Mouse (Mus musculus): ENCODE data around the gene Mpig6b. TPM values are rescaled to one million over a fixed set of nuclear protein-coding genes. Genes with fewer than 3 reads are reported as not detected.

The Mpig6b gene
- under 1 TPM; 0.61 to 0.74 TPM for total RNA-seq (2021)
- long read RNA-seq, experiment 1 = 0 reads
- long read RNA-seq, experiment 2 = 0 reads

DNA sequence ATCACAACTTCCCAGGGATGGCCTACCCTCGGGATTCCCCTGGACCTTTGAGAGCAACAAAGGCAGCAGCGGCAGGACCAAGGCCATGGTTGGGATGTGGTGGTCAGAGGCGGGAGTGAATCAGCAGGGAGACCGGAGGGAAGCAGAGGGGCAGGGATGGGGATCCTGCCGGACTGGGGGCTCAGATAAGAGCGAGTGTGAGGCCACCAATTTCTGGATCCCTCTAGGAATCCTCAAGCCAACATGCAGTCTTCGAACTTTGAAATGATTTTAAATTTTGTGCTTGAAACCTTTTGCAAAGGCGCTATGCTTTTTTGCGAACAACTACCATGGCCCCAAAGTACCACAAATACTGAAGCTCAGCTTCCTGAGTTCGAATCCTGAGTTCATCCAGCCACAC, at the start of gene Mpig6b:
Mpig6b (minus strand) TSS at position 101 of the 400 bp plus-strand sequence.
- no peak for DNase-seq
- intact Hi-C loops (cut with DNase I) = no loop called here

DNA sequence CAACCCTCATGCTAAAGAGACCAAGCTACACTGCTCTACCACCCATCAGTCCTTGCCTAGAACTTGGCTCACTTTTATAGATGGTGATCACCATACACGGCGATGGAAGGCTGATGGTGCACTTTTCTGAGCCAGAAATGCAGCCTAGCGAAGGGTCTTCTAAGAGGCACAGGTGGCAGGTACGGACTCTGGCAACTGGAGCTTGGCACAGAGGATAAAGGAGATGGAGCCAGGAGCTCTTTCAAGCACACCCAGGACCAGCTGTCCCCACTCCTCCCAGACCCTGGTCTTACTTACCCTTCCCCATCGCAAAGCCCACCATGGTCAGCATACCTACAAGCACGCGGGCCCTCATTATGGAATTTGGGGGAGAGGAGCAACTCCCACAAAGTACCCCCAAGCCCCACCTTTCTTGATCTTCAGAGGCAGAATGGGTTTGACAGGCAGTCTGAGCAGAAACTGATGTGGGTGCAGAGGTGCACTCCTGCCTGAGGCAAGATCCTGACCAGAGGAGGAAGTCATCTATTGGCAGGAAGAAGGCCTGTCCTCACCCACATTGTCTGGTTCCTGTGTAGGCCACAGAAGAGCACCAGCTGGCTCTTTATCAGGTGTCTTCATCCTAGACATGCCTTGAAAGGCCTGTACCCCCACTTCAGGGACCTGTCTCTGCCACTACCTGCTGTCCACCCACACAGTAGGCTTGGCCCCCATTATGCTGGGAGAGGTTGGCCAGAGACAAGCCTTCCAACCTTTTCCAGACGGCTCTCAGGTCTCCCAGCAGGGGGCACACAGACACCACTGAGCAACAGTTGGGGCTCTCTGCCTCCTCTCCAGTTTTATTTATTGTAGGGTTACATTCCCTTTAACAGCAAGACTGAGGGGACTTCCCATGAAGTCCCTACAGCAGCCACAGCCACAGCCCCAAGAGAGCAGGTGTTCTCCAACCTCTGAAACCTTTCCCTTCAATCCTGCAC, 49.3 kb upstream of the Mpig6b start, which contains the start of gene Ly6g5b:
Ly6g5b (minus strand) TSS at position 383 of the 974 bp plus-strand sequence.
- no peak for DNase-seq
- intact Hi-C loops (cut with DNase I) = no loop called here

DNA sequence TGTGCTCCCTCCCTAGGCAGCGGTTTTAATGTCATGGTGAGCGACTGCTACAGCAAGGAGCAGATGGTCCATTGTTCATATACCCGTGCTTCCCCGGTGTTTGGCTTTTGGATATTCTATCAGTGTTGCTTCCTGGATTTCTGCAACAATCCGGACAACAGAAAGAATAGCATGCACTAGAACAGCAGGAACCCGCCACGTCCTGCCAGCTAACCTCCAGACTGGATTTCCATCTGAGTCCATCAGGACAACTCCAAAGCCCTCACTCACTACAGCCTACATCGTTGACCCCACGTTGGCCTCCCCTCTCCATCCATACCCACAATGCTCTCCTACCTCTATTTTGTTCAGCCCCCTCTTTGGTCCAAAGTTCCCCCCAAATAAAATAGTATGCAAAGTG, 45.8 kb upstream of the Mpig6b start:
- intact Hi-C loops (cut with DNase I) = no loop called here
- no peak for DNase-seq

DNA sequence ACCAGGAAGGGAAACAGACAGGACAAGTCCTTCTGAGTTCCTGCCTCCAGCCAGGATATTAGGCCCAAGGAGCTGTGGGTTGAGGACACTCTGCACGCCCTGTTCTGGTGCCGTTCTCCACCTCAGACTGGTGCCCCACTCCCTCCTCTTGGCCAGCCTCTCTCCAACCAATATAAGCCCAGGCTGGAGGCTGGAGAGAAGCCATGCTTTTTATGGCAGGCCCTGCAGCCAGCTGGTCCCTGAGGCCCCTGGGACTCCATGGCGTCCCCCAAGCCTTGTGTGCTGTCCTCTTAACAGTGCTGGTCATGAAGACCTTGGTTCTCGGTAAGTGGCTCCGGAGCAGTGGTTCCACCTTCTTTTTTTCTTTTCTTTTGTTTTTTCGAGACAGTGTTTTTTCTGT, 42.1 kb upstream of the Mpig6b start, which contains the start of gene Ly6g5c:
Ly6g5c (plus strand) TSS at position 183 of the 400 bp plus-strand sequence.
- intact Hi-C loops (cut with DNase I) = no loop called here
- DNase-seq = no peak

DNA sequence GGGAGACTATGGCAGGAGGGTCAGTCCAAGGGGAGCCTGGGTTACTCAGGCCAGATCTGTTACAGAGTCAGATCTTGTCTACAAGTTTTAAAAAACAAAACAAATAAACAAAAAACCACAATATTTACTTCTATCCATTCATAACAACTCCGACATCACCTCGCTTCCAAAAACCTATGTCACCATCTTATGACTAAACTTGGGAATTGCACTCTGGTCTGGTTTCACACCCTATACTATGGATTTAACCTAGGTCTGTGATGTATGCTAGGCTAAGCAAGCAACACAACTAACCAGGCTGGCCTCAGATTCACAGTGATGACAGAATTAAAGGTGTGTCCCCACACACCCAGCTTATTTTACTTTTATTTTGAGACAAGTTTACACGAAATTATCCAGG, 40.5 kb upstream of the Mpig6b start:
- DNase-seq = no peak
- intact Hi-C loops (cut with DNase I) = loop anchor here (1.0 kb wide), 1 partner anchor 85 kb away; no protein-coding TSS in a partner anchor

DNA sequence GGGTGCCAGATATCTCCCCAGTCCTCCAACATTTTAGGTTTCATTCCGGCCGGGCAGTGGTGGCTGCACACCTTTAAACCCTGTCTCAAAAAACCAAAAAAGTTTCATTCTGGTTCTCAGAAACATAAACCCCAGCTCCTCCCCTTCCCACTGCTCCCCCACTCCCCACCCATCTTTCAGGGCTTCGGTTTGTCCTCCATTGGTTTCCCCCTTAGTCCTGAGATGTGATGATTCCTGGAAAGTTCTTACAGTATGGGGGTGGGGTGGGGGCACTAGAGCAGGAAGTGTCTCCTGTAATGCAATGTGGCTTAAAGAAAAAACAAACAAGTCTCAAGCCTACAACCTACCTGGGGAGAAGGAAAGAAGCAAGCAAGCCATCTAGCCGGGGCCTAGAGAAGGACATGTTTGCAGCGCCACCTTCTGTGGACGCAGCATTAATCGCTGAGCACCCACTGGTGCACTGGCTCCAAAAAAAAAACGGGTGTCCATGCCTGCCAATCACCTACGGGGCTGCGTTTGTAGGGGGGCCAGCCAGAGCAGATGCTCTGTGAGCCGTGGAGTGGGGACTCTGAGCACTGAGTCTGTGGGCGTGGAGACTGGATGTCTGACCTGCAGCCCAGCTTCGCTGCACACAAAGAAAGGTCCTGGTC, 39.9 kb upstream of the Mpig6b start:
- DNase-seq = peak; percentile 40 to 44
- intact Hi-C loops (cut with DNase I) = loop anchor here (1.0 kb wide), 1 partner anchor 85 kb away; no protein-coding TSS in a partner anchor

DNA sequence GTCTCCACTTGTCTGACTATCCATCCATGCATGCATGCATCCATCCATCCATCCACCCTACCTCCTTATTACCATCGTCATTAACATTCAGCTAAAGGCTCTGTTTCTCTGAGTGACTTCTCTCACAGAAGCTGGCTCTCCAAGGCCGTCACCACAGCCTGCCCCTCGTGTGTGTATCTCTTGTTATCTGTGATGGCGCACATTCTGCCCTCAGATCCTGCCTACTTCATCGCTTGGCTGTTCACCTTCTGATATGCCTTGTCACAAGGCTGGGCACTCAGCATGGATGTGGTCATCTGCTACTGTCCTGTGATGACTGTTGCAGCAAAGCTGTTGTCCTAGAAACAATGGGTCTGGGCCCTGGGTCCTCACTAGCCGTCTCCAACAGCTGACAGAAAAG, 38.8 kb upstream of the Mpig6b start:
- no peak for DNase-seq
- intact Hi-C loops (cut with DNase I) = no loop called here

DNA sequence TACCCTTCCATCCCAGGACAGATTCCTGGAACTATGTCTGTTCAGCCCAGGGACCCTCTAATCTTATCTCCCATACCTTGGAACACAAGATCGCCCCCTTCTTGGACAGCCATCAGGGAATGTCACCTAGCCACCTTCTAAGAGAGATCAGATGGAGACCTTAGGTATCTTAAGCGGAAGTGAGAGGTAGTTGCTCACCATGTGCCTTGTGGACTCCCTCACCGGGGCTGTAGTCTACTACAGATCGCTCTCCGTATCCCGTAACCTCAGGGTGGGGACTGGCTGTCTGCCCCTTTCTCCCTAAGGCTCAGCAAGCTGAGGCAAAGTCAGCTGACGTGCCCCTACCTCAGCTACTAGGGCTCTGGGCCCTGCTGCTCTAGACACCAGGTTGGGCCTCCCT, 38.1 kb upstream of the Mpig6b start:
- intact Hi-C loops (cut with DNase I) = no loop called here
- no peak for DNase-seq

DNA sequence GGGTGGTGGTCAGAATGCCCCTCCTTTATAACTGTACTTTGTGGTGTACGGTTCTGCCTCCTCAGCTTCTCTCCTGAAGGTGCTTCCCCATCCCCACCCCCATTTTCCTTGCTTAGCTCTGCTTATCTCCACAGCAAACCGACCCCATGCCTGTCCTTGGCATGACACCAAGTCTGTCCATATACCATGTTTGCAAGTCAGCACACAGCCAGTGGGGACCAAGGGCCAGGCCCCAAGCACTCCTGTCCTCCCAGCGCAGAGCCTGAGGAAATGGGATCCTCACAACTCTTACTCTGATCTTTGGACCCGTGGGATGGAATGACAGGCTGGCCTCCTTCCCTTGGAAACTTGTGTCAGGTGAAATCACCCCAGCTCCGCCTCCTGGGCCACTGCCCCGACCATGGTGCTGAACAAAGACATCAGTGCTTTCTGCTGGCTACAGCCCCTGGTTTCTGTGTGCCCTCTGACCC, 37.3 kb upstream of the Mpig6b start:
- no peak for DNase-seq
- intact Hi-C loops (cut with DNase I) = no loop called here

DNA sequence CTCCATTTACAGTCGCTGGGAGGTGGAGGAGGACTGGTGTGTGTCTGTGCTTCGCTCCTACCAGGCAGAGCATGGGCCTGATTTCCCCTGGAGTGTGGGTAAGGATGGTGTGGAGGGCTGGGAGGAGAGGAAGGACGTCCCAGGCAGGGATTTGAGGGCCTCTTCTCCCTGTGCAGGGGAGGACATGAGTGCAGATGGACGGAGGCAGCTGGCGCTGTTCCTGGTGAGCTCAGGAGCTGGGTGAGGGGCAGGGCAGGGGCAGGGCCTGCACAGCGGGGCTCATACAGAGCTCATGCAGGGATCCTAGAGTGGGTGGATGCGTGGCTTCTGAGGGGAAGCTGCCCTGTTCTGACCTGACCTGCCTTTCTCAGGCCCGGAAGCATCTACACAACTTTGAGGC, 36.3 kb upstream of the Mpig6b start:
- intact Hi-C loops (cut with DNase I) = no loop called here
- DNase-seq = no peak

DNA sequence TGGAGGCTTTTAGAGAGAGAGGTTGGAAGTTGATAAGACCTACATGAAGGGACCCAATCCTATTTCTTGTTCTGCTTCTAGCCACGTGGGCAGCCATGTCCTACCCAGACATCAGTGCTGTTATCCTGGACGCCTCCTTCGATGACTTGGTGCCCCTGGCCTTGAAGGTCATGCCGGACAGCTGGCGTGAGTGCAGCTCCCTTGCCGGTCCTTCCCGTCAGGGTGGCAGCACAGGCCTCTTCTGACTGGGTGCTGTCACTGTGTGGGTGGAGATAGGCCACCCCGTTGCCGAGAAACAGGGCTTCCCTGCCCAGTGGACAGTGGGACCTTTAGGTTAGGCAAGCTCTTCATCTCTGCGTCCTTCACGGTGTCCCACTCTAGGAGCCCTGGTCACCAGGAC, 35.2 kb upstream of the Mpig6b start:
- DNase-seq = no peak
- intact Hi-C loops (cut with DNase I) = no loop called here

DNA sequence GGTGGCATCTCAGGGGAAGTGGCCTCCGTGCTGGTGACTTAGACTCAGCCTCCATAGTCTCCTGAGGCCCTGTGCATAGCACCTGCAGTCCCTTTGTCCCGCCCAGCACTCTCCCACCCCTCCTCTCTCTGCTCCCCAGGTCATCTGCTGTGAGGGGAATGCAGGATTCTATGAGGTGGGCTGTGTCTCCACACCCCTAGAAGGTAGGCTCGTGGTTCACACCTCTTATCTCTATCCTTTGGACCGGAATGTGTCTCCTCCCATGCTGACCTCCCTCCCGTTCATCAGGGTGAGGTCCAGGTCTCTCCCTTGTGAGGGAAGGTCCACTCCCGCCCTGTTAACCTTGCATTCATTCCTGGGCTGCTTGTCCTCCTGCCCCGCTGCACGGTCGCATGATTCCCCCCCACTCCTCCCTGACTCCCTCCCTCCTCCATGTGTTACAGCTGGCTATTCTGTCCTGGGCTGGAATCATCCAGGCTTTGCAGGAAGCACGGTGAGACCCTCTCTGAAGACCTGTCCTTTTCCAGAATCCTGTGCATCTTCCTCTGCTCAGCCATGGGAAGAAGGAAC, 34.3 kb upstream of the Mpig6b start:
- intact Hi-C loops (cut with DNase I) = no loop called here
- no peak for DNase-seq

DNA sequence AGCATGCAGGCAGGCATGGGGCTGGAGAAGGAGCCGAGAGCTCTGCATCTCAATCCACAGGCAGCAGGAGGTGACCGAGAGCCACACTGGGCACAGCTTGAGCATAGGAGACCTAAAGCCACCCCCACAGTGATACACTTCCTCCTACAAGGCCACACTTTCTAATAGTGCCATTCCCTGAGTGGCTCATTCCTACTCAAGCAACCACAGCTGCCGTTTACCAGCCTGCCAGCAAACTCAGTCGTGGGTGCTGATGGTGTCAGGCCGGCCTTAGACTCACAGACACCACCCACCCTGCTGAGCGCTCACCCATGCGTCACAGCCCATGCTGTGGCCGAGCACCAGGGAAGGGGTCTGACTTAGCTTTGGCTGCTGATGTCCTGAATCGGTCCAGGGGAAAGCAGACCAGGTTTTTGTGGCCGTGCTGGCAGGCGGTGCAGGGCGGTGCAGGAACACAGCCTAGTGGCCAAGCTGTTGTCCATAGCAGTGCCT, 31.2 kb upstream of the Mpig6b start:
- DNase-seq = no peak
- intact Hi-C loops (cut with DNase I) = no loop called here

DNA sequence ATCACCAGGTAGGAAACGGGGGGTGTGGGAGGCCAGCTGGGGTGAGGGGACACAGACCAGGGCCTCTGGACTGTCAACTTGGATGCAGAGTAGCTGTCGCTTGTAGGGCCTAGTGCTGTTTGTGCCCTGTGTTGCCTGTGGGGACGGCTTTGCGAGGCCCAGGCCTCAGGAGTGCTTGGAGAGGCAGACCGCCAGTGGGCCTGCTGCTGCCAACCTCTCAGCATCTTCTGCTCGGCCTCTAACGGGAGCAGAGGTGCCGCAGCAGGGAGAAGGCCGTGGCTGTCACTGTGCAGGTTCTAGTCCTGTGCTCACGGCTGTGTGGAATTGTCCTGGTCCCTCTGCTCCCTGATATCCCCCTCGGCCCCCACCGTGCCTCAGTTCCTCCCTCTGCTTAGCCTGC, 30.6 kb upstream of the Mpig6b start:
- intact Hi-C loops (cut with DNase I) = no loop called here

DNA sequence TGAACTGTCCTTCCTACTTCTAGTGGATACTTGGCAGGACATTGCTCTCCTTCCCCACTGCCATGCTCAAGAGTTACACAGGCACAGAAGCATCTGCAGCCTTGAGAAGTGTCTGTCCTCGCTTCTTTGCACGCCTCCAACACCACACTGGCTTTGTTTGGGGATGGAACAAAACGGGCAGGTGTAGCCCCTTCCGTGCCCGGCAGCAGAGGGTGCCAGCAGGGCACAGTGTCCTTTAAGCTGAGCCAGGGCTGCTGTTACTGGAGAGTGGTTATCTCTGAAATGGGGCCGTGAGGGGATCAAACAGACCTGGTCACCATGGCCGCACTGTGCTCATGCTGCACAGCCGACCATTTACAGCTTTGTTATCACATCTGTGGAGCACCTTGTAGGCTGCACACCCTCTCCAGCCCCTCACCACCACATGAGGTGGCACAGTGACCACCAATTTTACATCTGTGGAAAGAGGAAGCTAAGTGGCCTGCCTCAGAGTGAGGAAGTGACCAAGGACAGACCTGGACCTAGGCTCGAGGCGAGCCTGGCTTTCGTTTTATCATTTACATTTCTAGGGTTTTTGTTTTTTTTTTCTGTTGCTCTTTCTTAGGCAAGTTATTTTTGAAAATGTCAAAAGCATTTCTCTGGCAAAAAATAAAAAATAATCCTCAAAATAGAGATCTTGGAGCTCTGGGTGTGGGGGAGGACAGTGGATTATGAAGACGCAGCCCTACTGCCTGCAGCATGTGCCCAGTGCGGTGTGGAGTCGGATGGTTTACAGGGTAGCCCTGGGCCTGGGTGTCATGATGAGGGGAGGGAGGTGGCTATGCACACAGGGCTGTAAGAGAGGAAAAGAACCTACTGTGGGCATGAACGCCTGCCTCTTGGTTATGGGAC, 28.7 kb upstream of the Mpig6b start:
- intact Hi-C loops (cut with DNase I) = no loop called here
- no peak for DNase-seq

More for the DNA sequence above, 30.6 kb upstream of the Mpig6b start:
- DNase-seq = no peak

DNA sequence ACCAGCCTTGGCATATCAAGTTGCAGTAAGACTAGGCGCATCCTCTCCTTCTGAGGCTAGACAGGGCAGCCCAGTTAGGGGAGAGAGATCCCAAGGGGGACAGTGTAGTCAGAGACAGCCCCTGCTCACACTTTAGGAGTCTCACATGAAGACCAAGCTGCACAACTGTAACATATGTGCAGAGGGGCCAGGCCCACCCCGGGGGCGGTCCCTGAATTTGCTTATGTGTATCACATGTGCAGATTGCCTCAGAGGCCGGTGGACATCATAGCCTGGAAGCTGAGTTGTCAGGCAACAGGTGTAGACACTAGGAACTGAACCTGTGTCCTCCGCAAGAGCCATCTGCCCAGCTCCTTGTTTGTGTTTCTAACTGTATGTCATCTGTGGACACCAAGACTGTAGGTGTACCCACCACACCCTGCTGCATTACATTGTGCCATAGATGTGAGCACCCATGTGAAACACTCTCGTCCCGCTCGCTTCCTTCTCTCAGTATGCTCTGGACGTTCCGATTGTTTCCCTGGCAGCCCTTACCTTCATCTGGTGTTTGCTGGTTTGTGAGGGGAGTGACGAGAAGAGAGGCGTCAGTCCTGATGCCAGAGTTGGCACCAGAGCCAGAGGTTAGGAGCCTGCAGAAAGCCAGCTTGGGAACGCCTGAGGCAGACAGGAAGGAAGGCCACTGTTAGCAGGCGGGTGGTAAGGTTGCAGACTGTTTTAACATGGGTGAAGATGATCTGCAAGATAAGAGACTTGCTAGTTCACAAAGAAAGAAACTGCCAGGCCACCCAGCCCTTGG, 26.6 kb upstream of the Mpig6b start:
- DNase-seq = no peak
- intact Hi-C loops (cut with DNase I) = no loop called here

DNA sequence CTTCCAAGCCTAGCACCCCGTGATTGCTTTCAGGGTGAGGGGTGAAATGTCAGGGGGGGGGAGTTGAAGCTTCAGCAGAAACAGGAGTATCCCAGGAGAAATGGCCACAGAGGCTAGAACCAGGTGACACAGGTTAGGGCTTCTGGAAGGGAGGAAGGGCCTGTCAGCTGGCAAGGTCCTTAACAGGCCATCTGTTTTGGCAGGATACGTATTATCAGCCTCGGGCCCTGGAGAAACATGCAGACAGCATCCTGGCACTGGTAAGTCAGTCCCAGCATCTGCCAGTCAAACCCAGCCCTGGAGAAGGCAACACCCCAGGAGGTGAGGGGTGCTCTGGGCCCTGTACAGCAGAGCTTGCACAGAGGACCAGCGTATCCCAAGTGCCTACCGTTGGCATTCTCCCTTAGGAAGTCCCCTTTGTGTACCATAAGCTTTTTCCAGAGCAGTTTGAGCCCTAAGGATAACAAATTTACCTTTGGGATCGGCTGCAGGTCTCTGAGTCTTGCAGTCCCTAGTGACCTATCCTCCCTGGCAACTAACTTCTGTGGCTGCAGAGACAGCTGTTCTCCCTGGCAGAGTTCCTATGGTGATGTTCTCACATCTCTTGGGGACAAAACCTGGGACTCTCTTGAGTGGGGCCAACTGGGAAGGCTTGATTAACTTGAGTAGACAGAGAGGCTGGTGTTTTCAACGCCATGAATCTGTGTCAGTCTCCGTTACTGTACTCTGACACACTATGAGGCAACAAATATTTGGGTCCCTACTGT, 24.4 kb upstream of the Mpig6b start:
- peak in 1 of 2 experiments; percentile 40 for DNase-seq

More for the DNA sequence above, 24.4 kb upstream of the Mpig6b start:
- intact Hi-C loops (cut with DNase I) = no loop called here

Data from heart, postnatal 14 days (tissue).